Mouse (Mus musculus): Measurements from ENCODE around the gene Prpsap1. TPM values are rescaled to one million over a fixed set of nuclear protein-coding genes. Genes with fewer than 3 reads are reported as not detected.

Gene Prpsap1
- polyA plus RNA-seq, 1 experiment from 2014 or later = 104 TPM

- ATAC-seq = no peak
- in situ Hi-C loops (cut with MboI; ENCODE audit: low pct_unique_long_range_greater_than_20kb) = no loop called here
- POLR2A ChIA-PET = interaction anchor here (1.2 to 1.6 kb wide), 2 partner anchors 28 to 63 kb away, joined by 3 to 4 read pairs; no protein-coding TSS in a partner anchor
- TF ChIP-seq CTCF (IDR thresholded peaks at IDR 0.05) = no peak
- no peak for DNase-seq (ENCODE audit: low read depth, low spot score)
- H3K27me3 ChIP-seq = no peaks in the 10 kb centered on the region
- CTCF ChIA-PET = interaction anchor here (0.9 to 2.1 kb wide), 5 partner anchors 9 to 118 kb away, joined by 3 to 6 read pairs (median 3); no protein-coding TSS in a partner anchor
Observed at GRCm38 (mm10) chr11:116436725-116437331, 57.2 kb downstream of the Prpsap1 start.

- POLR2A ChIA-PET = interaction anchor here (1.6 kb wide), 1 partner anchor 27 kb away, joined by 4 read pairs; no protein-coding TSS in a partner anchor
- DNase-seq (ENCODE audit: low read depth, low spot score) = no peak
Observed at GRCm38 (mm10) chr11:116435992-116436724, 57.8 kb downstream of the Prpsap1 start.

GRCm38 (mm10) chr11:116434967-116435752, 58.8 kb downstream of the Prpsap1 start:
- POLR2A ChIA-PET = interaction anchor here (1.0 kb wide), 1 partner anchor 61 kb away, joined by 4 read pairs; no protein-coding TSS in a partner anchor
- in situ Hi-C loops (cut with MboI; ENCODE audit: low pct_unique_long_range_greater_than_20kb) = no loop called here
- TF ChIP-seq CTCF (IDR thresholded peaks at IDR 0.05) = no peak
- no peak for DNase-seq (ENCODE audit: low read depth, low spot score)
- no peaks in the 10 kb centered on the region for H3K27me3 ChIP-seq
- CTCF ChIA-PET = no interaction called here
- no peak for ATAC-seq

More at GRCm38 (mm10) chr11:116435992-116436724, 57.8 kb downstream of the Prpsap1 start:
- TF ChIP-seq CTCF (IDR thresholded peaks at IDR 0.05) = no peak
- in situ Hi-C loops (cut with MboI; ENCODE audit: low pct_unique_long_range_greater_than_20kb) = no loop called here
- CTCF ChIA-PET = interaction anchor here (2.1 kb wide), 1 partner anchor 117 kb away, joined by 6 read pairs; no protein-coding TSS in a partner anchor
- no peaks in the 10 kb centered on the region for H3K27me3 ChIP-seq
- ATAC-seq = no peak

- ATAC-seq = peak; percentile 28
- in situ Hi-C loops (cut with MboI; ENCODE audit: low pct_unique_long_range_greater_than_20kb) = no loop called here
- no peaks in the 10 kb centered on the region for H3K27me3 ChIP-seq
- ChIA-PET POLR2A (interaction anchor here (1.0 kb wide), 1 partner anchor 60 kb away, joined by 4 read pairs; no protein-coding TSS in a partner anchor), CTCF (no interaction called here)
- TF ChIP-seq CTCF (IDR thresholded peaks at IDR 0.05) = no peak
- DNase-seq (ENCODE audit: low read depth, low spot score) = no peak
Observed at GRCm38 (mm10) chr11:116434287-116434966, 59.6 kb downstream of the Prpsap1 start.

GRCm38 (mm10) chr11:116433356-116434286, 60.4 kb downstream of the Prpsap1 start, which contains the start of gene Ubald2:
Gene Ubald2 (plus strand): TSS chr11:116434094.
- ChIA-PET POLR2A (no interaction called here), CTCF (no interaction called here)
- peak; percentile 94 for ATAC-seq
- peak; percentile 96 for DNase-seq (ENCODE audit: low read depth, low spot score)
- in situ Hi-C loops (cut with MboI; ENCODE audit: low pct_unique_long_range_greater_than_20kb) = no loop called here
- TF ChIP-seq CTCF (IDR thresholded peaks at IDR 0.05) = no peak
- no peaks in the 10 kb centered on the region for H3K27me3 ChIP-seq

GRCm38 (mm10) chr11:116432593-116433355, 61.2 kb downstream of the Prpsap1 start:
- ChIA-PET CTCF (no interaction called here), POLR2A (no interaction called here)
- no peak for TF ChIP-seq CTCF (IDR thresholded peaks at IDR 0.05)
- DNase-seq (ENCODE audit: low read depth, low spot score) (no peak), ATAC-seq (no peak)
- no peaks in the 10 kb centered on the region for H3K27me3 ChIP-seq
- in situ Hi-C loops (cut with MboI; ENCODE audit: low pct_unique_long_range_greater_than_20kb) = no loop called here

- H3K27me3 ChIP-seq = no peaks in the 10 kb centered on the region
- no peak for DNase-seq (ENCODE audit: low read depth, low spot score)
- ATAC-seq = no peak
- in situ Hi-C loops (cut with MboI; ENCODE audit: low pct_unique_long_range_greater_than_20kb) = no loop called here
- no peak for TF ChIP-seq CTCF (IDR thresholded peaks at IDR 0.05)
- CTCF ChIA-PET = no interaction called here
- POLR2A ChIA-PET = no interaction called here
Observed at GRCm38 (mm10) chr11:116432127-116432526, 61.9 kb downstream of the Prpsap1 start.

GRCm38 (mm10) chr11:116431428-116432077, 62.4 kb downstream of the Prpsap1 start:
- no peaks in the 10 kb centered on the region for H3K27me3 ChIP-seq
- DNase-seq (ENCODE audit: low read depth, low spot score) = no peak
- no peak for ATAC-seq
- POLR2A ChIA-PET = no interaction called here
- in situ Hi-C loops (cut with MboI; ENCODE audit: low pct_unique_long_range_greater_than_20kb) = no loop called here
- CTCF ChIA-PET = no interaction called here
- no peak for TF ChIP-seq CTCF (IDR thresholded peaks at IDR 0.05)
